Mouse (Mus musculus) erythroblast, embryonic 14.5 days (primary cell): ENCODE measurements around the gene Map3k20. TPM values are rescaled to one million over a fixed set of nuclear protein-coding genes. Genes with fewer than 3 reads are reported as not detected.

Source experiments
- H3K27me3 ChIP-seq: 2 replicates; pipeline ENCODE4 v1.6.1; 2012; ENCODE audit warnings: inconsistent platforms; ENCODE audit not compliant: control insufficient read depth
- H3K36me3 ChIP-seq: 2 replicates; pipeline ENCODE4 v1.6.1; 2012; ENCODE audit warnings: mild to moderate bottlenecking, inconsistent platforms; ENCODE audit not compliant: control insufficient read depth
- H3K4me1 ChIP-seq: 2 replicates; pipeline ENCODE4 v1.6.1; 2012; ENCODE audit warnings: inconsistent platforms; ENCODE audit not compliant: control insufficient read depth
- H3K4me3 ChIP-seq: replicated peaks from 2 replicates; pipeline ENCODE3; 2012; ENCODE audit warnings: moderate library complexity, mild to moderate bottlenecking, inconsistent platforms
- H3K9me3 ChIP-seq: 2 replicates; pipeline ENCODE4 v1.6.1; 2012; ENCODE audit warnings: low read length, inconsistent platforms, mixed read lengths; ENCODE audit not compliant: control insufficient read depth
- GATA1 ChIP-seq: IDR thresholded peaks from 2 replicates; pipeline ENCODE4 v1.6.1; 2012; ENCODE audit warnings: low read length, inconsistent platforms, mixed read lengths
- TAL1 ChIP-seq: IDR thresholded peaks from 3 replicates; pipeline ENCODE4 v1.6.1; 2012; ENCODE audit warnings: low read length, inconsistent platforms, mixed read lengths
- polyA plus RNA-seq: library from polyadenylated mRNA; stranded (reverse); fragments of >175 nt; gene quantifications from 2 replicates; pipeline ENCODE4 v1.2.3, GENCODE M21; 2012

The Map3k20 gene
- polyA plus RNA-seq, 1 experiment: 0.21 TPM

GRCm38 (mm10) chr2:72269651-72270341, 15.6 kb upstream of the Map3k20 start:
- H3K9me3 ChIP-seq: peaks cover 2% of the 10 kb centered on the region; the same call in 1 of the 2 replicates
- TF ChIP-seq TAL1: no peak
- no peak for TF ChIP-seq GATA1

GRCm38 (mm10) chr2:72278247-72278873, 7.1 kb upstream of the Map3k20 start:
- no peak overlapping the region for H3K4me3 ChIP-seq
- H3K36me3 ChIP-seq: no peaks in the 10 kb centered on the region
- H3K4me1 ChIP-seq: no peaks in the 10 kb centered on the region
- no peak for TF ChIP-seq TAL1
- no peak for TF ChIP-seq GATA1
- H3K27me3 ChIP-seq: peaks cover 11% of the 10 kb centered on the region
- H3K9me3 ChIP-seq: no peaks in the 10 kb centered on the region

More at GRCm38 (mm10) chr2:72269651-72270341, 15.6 kb upstream of the Map3k20 start:
- H3K4me3 ChIP-seq: no peak overlapping the region
- H3K27me3 ChIP-seq: no peaks in the 10 kb centered on the region
- H3K36me3 ChIP-seq: no peaks in the 10 kb centered on the region
- H3K4me1 ChIP-seq: no peaks in the 10 kb centered on the region

GRCm38 (mm10) chr2:72280524-72280923, 4.9 kb upstream of the Map3k20 start:
- Histone ChIP-seq H3K36me3 (no peaks in the 10 kb centered on the region), H3K4me3 (no peak overlapping the region), H3K9me3 (no peaks in the 10 kb centered on the region), H3K27me3 (peaks cover 23% of the 10 kb centered on the region), H3K4me1 (peaks cover 6% of the 10 kb centered on the region)
- TF ChIP-seq TAL1: no peak
- no peak for TF ChIP-seq GATA1

GRCm38 (mm10) chr2:72281971-72282370, 3.5 kb upstream of the Map3k20 start:
- no peak overlapping the region for H3K4me3 ChIP-seq
- TF ChIP-seq GATA1: no peak
- no peak for TF ChIP-seq TAL1
- H3K4me1 ChIP-seq: peaks cover 12% of the 10 kb centered on the region
- H3K9me3 ChIP-seq: no peaks in the 10 kb centered on the region
- H3K36me3 ChIP-seq: no peaks in the 10 kb centered on the region
- H3K27me3 ChIP-seq: peaks cover 23% of the 10 kb centered on the region

DNA sequence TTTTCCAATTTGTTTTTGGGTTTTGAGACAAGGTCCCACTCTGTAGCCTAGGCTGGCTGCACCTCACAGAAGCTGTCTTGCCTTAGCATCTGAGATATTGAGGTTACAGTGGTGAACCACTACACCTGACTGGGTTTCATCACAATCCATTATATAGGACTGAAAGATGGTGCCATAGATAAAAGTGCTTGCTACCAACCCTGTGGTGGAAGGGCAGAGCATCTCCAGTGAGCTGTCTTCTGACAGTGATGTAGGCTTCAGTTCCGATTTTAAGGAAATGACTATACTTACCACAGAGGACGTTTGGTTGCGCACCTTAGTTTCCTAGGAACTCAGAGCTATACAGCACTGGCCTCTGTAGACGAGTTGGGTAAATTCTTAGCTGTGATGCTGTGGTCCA, 2.7 kb upstream of the Map3k20 start:
- peaks cover 23% of the 10 kb centered on the region for H3K27me3 ChIP-seq
- H3K4me3 ChIP-seq: no peak overlapping the region
- TF ChIP-seq GATA1: no peak
- no peak for TF ChIP-seq TAL1
- H3K9me3 ChIP-seq: no peaks in the 10 kb centered on the region
- H3K36me3 ChIP-seq: no peaks in the 10 kb centered on the region
- peaks cover 20% of the 10 kb centered on the region for H3K4me1 ChIP-seq

GRCm38 (mm10) chr2:72284689-72285088, 748 bp upstream of the Map3k20 start:
- H3K4me1 ChIP-seq: peaks cover 31% of the 10 kb centered on the region
- peaks cover 23% of the 10 kb centered on the region for H3K27me3 ChIP-seq
- no peak overlapping the region for H3K4me3 ChIP-seq
- no peaks in the 10 kb centered on the region for H3K9me3 ChIP-seq
- H3K36me3 ChIP-seq: peaks cover 7% of the 10 kb centered on the region
- no peak for TF ChIP-seq TAL1
- TF ChIP-seq GATA1: no peak

DNA sequence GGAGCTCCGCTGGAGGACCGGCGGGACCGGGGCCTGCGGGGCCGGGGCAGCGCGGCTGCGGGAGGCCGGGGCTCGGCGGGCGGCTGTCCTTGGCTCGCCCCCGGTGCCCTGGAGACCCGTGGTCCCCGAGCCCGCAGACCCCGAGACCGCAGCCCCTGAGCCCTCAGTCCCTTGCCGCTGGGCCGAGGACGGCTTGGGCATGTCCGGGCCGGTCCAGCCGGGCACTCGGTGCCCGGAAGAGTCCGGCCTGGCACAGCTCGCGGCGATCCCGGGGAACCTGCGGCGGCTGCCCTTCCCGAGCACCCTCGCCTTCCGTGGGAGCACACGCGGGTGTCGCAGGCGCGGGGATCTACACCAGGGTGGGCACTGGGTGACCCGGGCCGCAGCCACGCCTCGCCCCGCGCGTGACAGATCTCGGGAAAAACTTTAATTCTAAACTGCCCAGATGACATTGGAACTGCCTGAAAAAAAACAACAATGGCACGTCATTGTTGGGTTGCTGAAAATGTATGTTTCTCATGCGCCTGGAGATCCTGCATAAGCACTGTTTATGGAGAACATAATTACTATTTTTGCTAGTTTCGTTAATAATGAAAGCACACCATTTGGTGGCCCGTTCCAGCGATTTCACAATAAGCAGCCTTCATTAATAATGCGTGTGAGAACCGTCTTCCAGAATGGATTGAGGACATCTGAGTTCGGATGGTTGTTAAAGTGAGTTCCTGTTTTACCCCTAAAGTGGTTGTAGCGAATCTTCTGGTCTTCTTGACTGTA, 638 bp downstream of the Map3k20 start:
- Histone ChIP-seq H3K4me1 (peaks cover 31% of the 10 kb centered on the region), H3K36me3 (peaks cover 13% of the 10 kb centered on the region), H3K9me3 (no peaks in the 10 kb centered on the region), H3K4me3 (peak overlapping the region; percentile 76), H3K27me3 (peaks cover 23% of the 10 kb centered on the region)
- TF ChIP-seq GATA1 (no peak), TAL1 (no peak)

- peaks cover 17% of the 10 kb centered on the region for H3K36me3 ChIP-seq
- no peak for TF ChIP-seq TAL1
- peaks cover 31% of the 10 kb centered on the region for H3K4me1 ChIP-seq
- peak overlapping the region; percentile 76 for H3K4me3 ChIP-seq
- no peaks in the 10 kb centered on the region for H3K9me3 ChIP-seq
- H3K27me3 ChIP-seq: peaks cover 16% of the 10 kb centered on the region
Observed at GRCm38 (mm10) chr2:72287142-72287541, 1.7 kb downstream of the Map3k20 start.

GRCm38 (mm10) chr2:72288932-72289534, 3.6 kb downstream of the Map3k20 start:
- Histone ChIP-seq H3K36me3 (peaks cover 19% of the 10 kb centered on the region), H3K27me3 (peaks cover 9% of the 10 kb centered on the region), H3K4me3 (no peak overlapping the region), H3K4me1 (peaks cover 31% of the 10 kb centered on the region), H3K9me3 (no peaks in the 10 kb centered on the region)
- no peak for TF ChIP-seq TAL1
- TF ChIP-seq GATA1: no peak
